Mouse (Mus musculus) forebrain, embryonic 11.5 days (tissue): ENCODE measurements around the gene Macf1. TPM values are rescaled to one million over a fixed set of nuclear protein-coding genes. Genes with fewer than 3 reads are reported as not detected.
A peak's percentile ranks its signal among the peaks of the same experiment; 100 is the strongest.

Experiments
- ATAC-seq: fragments of 200-750 bp; cut with Nextera tagmentation; replicated peaks from 2 replicates; pipeline ENCODE4 v1.8.0; 2017; ENCODE audit warnings: moderate TSS enrichment; ENCODE audit not compliant: low FRiP score
- DNase-seq: peaks from one replicate; pipeline ENCODE4 v3.0.0-alpha.2; 2017; ENCODE audit warnings: low spot score
- H3K27ac ChIP-seq: fragments of 300-500 bp; sonication (generic); 2 replicates; pipeline ENCODE4 v1.5.1; 2014; ENCODE audit warnings: low read depth, low read length
- H3K27me3 ChIP-seq: fragments of 300-500 bp; sonication (generic); 2 replicates; pipeline ENCODE4 v1.6.1; 2014; ENCODE audit warnings: mild to moderate bottlenecking, low read length, mixed read lengths; ENCODE audit not compliant: control insufficient read depth, insufficient read depth
- H3K36me3 ChIP-seq: fragments of 300-500 bp; sonication (generic); 2 replicates; pipeline ENCODE4 v1.6.1; 2014; ENCODE audit warnings: mild to moderate bottlenecking, low read length, moderate library complexity, mixed read lengths; ENCODE audit not compliant: control insufficient read depth, insufficient read depth
- H3K4me1 ChIP-seq: fragments of 300-500 bp; sonication (generic); replicated peaks from 2 replicates; pipeline ENCODE4 v1.6.1; 2014; ENCODE audit warnings: low read length, mixed read lengths; ENCODE audit not compliant: control insufficient read depth, insufficient read depth
- H3K4me2 ChIP-seq: fragments of 300-500 bp; sonication (generic); 2 replicates; pipeline ENCODE4 v1.6.1; 2014; ENCODE audit warnings: low read depth, mild to moderate bottlenecking, low read length, moderate library complexity, mixed read lengths; ENCODE audit not compliant: severe bottlenecking
- H3K4me3 ChIP-seq: fragments of 300-500 bp; sonication (generic); 2 replicates; pipeline ENCODE4 v1.5.1; 2014; ENCODE audit warnings: low read depth, low read length
- H3K9ac ChIP-seq: fragments of 300-500 bp; sonication (generic); 2 replicates; pipeline ENCODE4 v1.6.1; 2014; ENCODE audit warnings: low read length
- H3K9me3 ChIP-seq: fragments of 300-500 bp; sonication (generic); 2 replicates; pipeline ENCODE4 v1.6.1; 2016; ENCODE audit warnings: low read length, mixed read lengths; ENCODE audit not compliant: control insufficient read depth
- WGBS: fragments of 180-500 bp; shearing (Covaris S2); extraction: QIAGEN DNeasy Blood & Tissue Kit; methylation state at CpG from one replicate; pipeline ENCODE4 v1.1.7; 2014; 5-methylcytosine and 5-hydroxymethylcytosine counted together
- polyA plus RNA-seq: library from polyadenylated mRNA; unstranded; fragments of >200 nt; fragmentation: Nextera tagmentation; extraction: Ambion mirVana; gene quantifications from 2 replicates; pipeline ENCODE4 v1.2.1, GENCODE M21; 2014

The Macf1 gene
- 78.1 and 88.8 TPM in 2 replicates for polyA plus RNA-seq

GRCm38 (mm10) chr4:123684260-123684659 is at the start of gene Macf1:
TSS of gene Macf1 (minus strand) at chr4:123684360.
- no peak for ATAC-seq
- Histone ChIP-seq H3K9ac (no peak within 1 kb of the TSS), H3K4me1 (peaks cover 8% of the 10 kb centered on the region), H3K4me3 (no peak within 1 kb of the TSS), H3K27ac (no peak within 1 kb of the TSS), H3K9me3 (no peaks in the 10 kb centered on the region), H3K36me3 (no peaks in the 10 kb centered on the region), H3K27me3 (no peaks in the 10 kb centered on the region), H3K4me2 (no peak within 1 kb of the TSS)
- no peak for DNase-seq
- WGBS = 78% methylated on average over 3 of the region's 3 CpGs

DNA sequence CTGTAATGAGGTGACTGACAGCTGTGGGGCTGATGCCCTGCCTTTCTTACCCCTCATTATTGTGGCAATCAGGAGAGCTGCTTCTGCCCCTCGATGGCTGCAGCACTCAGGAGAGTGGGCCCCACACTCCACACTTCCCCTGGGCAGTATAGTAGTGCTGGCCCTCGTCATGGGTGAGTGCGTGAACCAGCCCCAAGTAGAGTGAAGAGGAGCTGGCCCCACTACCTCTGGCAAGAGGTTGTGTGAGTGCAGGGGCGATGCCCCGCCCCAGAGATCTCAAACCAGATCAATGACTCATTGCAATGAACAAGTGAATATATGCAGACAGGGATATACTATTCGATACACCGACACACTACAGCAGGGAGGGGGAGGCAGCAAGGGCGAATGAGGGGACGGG is 49.4 kb upstream of the Macf1 start:
- Histone ChIP-seq H3K27ac (no peak overlapping the region), H3K4me2 (no peak overlapping the region), H3K4me3 (no peak overlapping the region), H3K4me1 (no peaks in the 10 kb centered on the region), H3K9me3 (no peaks in the 10 kb centered on the region), H3K27me3 (no peaks in the 10 kb centered on the region), H3K36me3 (peaks cover 2% of the 10 kb centered on the region; the same call in 1 of the 2 replicates), H3K9ac (no peak overlapping the region)
- WGBS = 96% methylated on average over 9 of the region's 9 CpGs
- DNase-seq (no peak), ATAC-seq (no peak)

GRCm38 (mm10) chr4:123732921-123733320 is 48.8 kb upstream of the Macf1 start:
- ATAC-seq = no peak
- H3K36me3 ChIP-seq = no peaks in the 10 kb centered on the region; the same call in 1 of the 2 replicates
- H3K27me3 ChIP-seq = no peaks in the 10 kb centered on the region
- no peak overlapping the region for H3K4me2 ChIP-seq
- no peak for DNase-seq
- H3K4me1 ChIP-seq = no peaks in the 10 kb centered on the region
- WGBS = 88% methylated on average over 2 of the region's 2 CpGs
- H3K9ac ChIP-seq = no peak overlapping the region
- H3K9me3 ChIP-seq = no peaks in the 10 kb centered on the region
- no peak overlapping the region for H3K4me3 ChIP-seq
- H3K27ac ChIP-seq = no peak overlapping the region

DNA sequence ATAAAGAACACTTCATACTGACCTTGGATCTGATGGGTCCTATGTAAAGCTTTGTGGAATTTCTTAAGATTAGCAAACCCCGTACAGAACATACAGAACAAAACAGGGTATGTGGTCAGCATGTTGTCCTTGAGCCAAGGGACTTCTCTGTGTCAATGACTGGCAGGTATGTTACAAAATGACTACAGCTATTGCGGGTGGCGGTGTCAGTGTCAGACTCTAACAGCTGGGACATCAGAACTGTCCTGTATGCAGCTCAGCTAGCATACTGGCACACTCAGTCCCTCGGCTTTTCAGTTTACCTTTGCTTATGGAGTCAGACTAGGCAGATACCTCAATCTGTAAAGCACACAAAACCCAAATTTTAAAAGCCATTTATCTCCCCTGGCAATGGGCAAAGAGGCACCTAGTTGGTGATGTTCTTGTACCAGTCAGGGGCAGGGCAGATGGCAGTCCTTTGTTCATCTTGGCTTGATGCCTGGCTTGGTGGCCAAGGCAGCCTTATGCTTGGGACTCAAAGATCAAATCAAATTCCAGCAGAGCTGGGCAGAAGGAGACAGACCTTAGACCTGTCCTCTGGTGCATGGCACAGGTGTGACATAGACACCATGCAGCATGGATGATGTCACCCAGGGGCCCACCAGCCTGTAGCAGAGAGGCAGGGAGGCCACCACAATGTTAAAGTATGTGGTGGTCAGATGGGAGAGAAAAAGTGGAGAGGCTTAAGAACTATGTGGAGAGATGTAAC is 48.2 kb upstream of the Macf1 start:
- H3K27ac ChIP-seq = no peak overlapping the region
- H3K27me3 ChIP-seq = no peaks in the 10 kb centered on the region
- no peak overlapping the region for H3K4me3 ChIP-seq
- H3K4me2 ChIP-seq = no peak overlapping the region
- DNase-seq (no peak), ATAC-seq (no peak)
- no peaks in the 10 kb centered on the region for H3K4me1 ChIP-seq
- 93% methylated on average over 4 of the region's 4 CpGs for WGBS
- H3K9ac ChIP-seq = no peak overlapping the region
- no peaks in the 10 kb centered on the region; the same call in 1 of the 2 replicates for H3K36me3 ChIP-seq
- H3K9me3 ChIP-seq = no peaks in the 10 kb centered on the region

- no peak for DNase-seq
- Histone ChIP-seq H3K36me3 (no peaks in the 10 kb centered on the region), H3K9me3 (no peaks in the 10 kb centered on the region), H3K4me1 (peaks cover 2% of the 10 kb centered on the region; the same call in 1 of the 2 replicates), H3K4me2 (no peak overlapping the region), H3K27me3 (no peaks in the 10 kb centered on the region), H3K9ac (no peak overlapping the region), H3K27ac (no peak overlapping the region), H3K4me3 (no peak overlapping the region)
- no peak for ATAC-seq
- WGBS = 86% methylated on average over 4 of the region's 4 CpGs
Observed at GRCm38 (mm10) chr4:123721761-123722160, 37.6 kb upstream of the Macf1 start.

- Histone ChIP-seq H3K4me2 (peak overlapping the region; percentile 70), H3K9me3 (no peaks in the 10 kb centered on the region), H3K4me3 (peak overlapping the region; percentile 81), H3K27me3 (no peaks in the 10 kb centered on the region), H3K4me1 (peaks cover 2% of the 10 kb centered on the region; the same call in 1 of the 2 replicates), H3K9ac (peak overlapping the region; percentile 53; the same call in 1 of the 2 replicates), H3K36me3 (no peaks in the 10 kb centered on the region), H3K27ac (no peak overlapping the region)
- ATAC-seq = peak; percentile 44
- WGBS = 34% methylated on average over 7 of the region's 7 CpGs
- no peak for DNase-seq
Observed at GRCm38 (mm10) chr4:123718434-123718780, 34.2 kb upstream of the Macf1 start.

DNA sequence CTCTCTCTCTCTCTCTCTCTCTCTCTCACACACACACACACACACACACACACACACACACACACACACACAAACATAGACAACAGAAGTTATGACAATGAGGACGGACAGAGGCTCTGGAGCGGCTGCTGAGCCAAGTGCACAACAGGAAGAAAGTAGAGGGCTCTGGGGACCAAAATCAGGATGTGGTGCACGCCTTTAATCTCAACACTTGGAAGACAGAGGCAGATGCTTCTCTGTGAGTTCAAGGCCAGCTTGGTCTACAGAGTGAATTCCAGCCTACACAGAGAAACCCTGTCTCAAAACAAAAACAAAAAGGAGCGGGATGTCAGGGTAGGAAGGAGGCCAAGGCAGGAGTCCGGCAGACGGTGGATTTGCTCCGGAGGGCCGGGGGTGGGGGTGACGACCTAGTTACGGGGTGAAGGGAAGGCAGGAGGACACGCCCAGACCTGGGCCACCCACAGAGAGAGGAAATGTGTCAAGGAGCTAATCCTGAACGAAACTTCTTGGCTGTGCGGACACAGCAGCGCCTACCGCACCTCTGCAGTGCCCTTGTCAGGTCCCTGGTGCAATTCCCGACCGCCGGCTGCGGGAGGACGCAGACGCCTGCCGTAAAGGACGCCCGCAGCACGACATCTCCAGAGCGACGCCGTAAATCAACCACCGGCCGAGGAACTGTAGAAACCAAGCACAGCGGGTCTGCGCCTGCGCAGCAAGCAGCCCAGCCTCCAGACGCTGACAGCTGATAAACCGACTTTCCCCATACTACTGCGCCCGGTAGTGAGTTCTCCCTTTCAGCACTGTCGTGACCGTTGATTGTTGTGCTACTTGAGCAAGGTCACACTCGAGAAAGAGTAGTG is 33.6 kb upstream of the Macf1 start, which contains the start of gene Ndufs5:
Gene Ndufs5, minus strand, starts transcription at position 629 of the 860 bp plus-strand sequence.
- Histone ChIP-seq H3K4me2 (peak within 1 kb of the TSS; percentile 70), H3K27me3 (no peaks in the 10 kb centered on the region), H3K9ac (peak within 1 kb of the TSS; percentile 79), H3K4me1 (peaks cover 2% of the 10 kb centered on the region; the same call in 1 of the 2 replicates), H3K4me3 (peak within 1 kb of the TSS; percentile 81), H3K9me3 (no peaks in the 10 kb centered on the region), H3K36me3 (no peaks in the 10 kb centered on the region), H3K27ac (no peak within 1 kb of the TSS)
- ATAC-seq (peak; percentile 96), DNase-seq (peak; percentile 96)
- under 1% methylated on average over 40 of the region's 40 CpGs for WGBS

- Histone ChIP-seq H3K4me3 (no peak overlapping the region), H3K4me2 (no peak overlapping the region), H3K9me3 (no peaks in the 10 kb centered on the region), H3K27me3 (no peaks in the 10 kb centered on the region), H3K9ac (no peak overlapping the region), H3K27ac (no peak overlapping the region), H3K36me3 (peaks cover 3% of the 10 kb centered on the region; the same call in 1 of the 2 replicates), H3K4me1 (peaks cover 2% of the 10 kb centered on the region; the same call in 1 of the 2 replicates)
- 86% methylated on average over 1 of the region's 3 CpGs for WGBS
- no peak for ATAC-seq
- DNase-seq = no peak
Observed at GRCm38 (mm10) chr4:123712431-123712830, 28.3 kb upstream of the Macf1 start.
